Mouse (Mus musculus) hindbrain, embryonic 11.5 days (tissue): ENCODE measurements around the gene Cdkl2. TPM values are rescaled to one million over a fixed set of nuclear protein-coding genes. Genes with fewer than 3 reads are reported as not detected.

Experiments
- ATAC-seq: fragments of 200-750 bp; cut with Nextera tagmentation; 2 replicates; pipeline ENCODE4 v1.8.0; 2017; ENCODE audit warnings: mild to moderate bottlenecking, moderate TSS enrichment, moderate library complexity; ENCODE audit not compliant: low FRiP score
- DNase-seq: peaks from one replicate; pipeline ENCODE4 v3.0.0-alpha.2; 2015; ENCODE audit warnings: low spot score
- H3K27ac ChIP-seq: fragments of 300-500 bp; sonication (generic); 2 replicates; pipeline ENCODE4 v1.5.1; 2014; ENCODE audit warnings: mild to moderate bottlenecking, low read depth, low read length
- H3K27me3 ChIP-seq: fragments of 300-500 bp; sonication (generic); 2 replicates; pipeline ENCODE4 v1.6.1; 2014; ENCODE audit warnings: mild to moderate bottlenecking, low read length, moderate library complexity, mixed read lengths; ENCODE audit not compliant: control insufficient read depth, insufficient read depth
- H3K36me3 ChIP-seq: fragments of 300-500 bp; sonication (generic); 2 replicates; pipeline ENCODE4 v1.6.1; 2014; ENCODE audit warnings: mild to moderate bottlenecking, low read length, moderate library complexity, mixed read lengths; ENCODE audit not compliant: control insufficient read depth, insufficient read depth
- H3K4me1 ChIP-seq: fragments of 300-500 bp; sonication (generic); replicated peaks from 2 replicates; pipeline ENCODE4 v1.6.1; 2014; ENCODE audit warnings: low read length, mixed read lengths; ENCODE audit not compliant: control insufficient read depth, insufficient read depth
- H3K4me2 ChIP-seq: fragments of 300-500 bp; sonication (generic); replicated peaks from 2 replicates; pipeline ENCODE4 v1.6.1; 2014; ENCODE audit warnings: mild to moderate bottlenecking, low read depth, low read length
- H3K4me3 ChIP-seq: fragments of 300-500 bp; sonication (generic); 2 replicates; pipeline ENCODE4 v1.5.1; 2014; ENCODE audit warnings: low read depth, low read length
- H3K9ac ChIP-seq: fragments of 300-500 bp; sonication (generic); 2 replicates; pipeline ENCODE4 v1.6.1; 2014; ENCODE audit warnings: low read depth, low read length
- H3K9me3 ChIP-seq: fragments of 300-500 bp; sonication (generic); 2 replicates; pipeline ENCODE4 v1.6.1; 2016; ENCODE audit warnings: low read length; ENCODE audit not compliant: control insufficient read depth
- WGBS: fragments of 180-500 bp; shearing (Covaris S2); extraction: QIAGEN DNeasy Blood & Tissue Kit; methylation state at CpG from one replicate; pipeline ENCODE4 v1.1.7; 2014; 5-methylcytosine and 5-hydroxymethylcytosine counted together
- polyA plus RNA-seq: library from polyadenylated mRNA; unstranded; fragments of >200 nt; fragmentation: Nextera tagmentation; extraction: Ambion mirVana; gene quantifications from 2 replicates; pipeline ENCODE4 v1.2.1, GENCODE M21; 2014

The Cdkl2 gene
- polyA plus RNA-seq, 1 experiment from 2014 or later = 1.7 TPM

- Histone ChIP-seq H3K4me2 (no peak within 1 kb of the TSS), H3K4me3 (no peak within 1 kb of the TSS), H3K36me3 (no peaks in the 10 kb centered on the region), H3K9me3 (no peaks in the 10 kb centered on the region), H3K9ac (no peak within 1 kb of the TSS), H3K27me3 (no peaks in the 10 kb centered on the region), H3K4me1 (no peaks in the 10 kb centered on the region), H3K27ac (no peak within 1 kb of the TSS)
- ATAC-seq = no peak
- DNase-seq = no peak
- 71% methylated on average over 4 of the region's 4 CpGs for WGBS
Observed at GRCm38 (mm10) chr5:91987236-91987635, 56.4 kb downstream of the Cdkl2 start, which contains the start of gene Odaph. Gene Odaph (plus strand): TSS chr5:91987475.

- no peak overlapping the region for H3K9ac ChIP-seq
- no peak overlapping the region for H3K4me2 ChIP-seq
- DNase-seq = no peak
- no peaks in the 10 kb centered on the region for H3K9me3 ChIP-seq
- H3K36me3 ChIP-seq = no peaks in the 10 kb centered on the region
- whole genome bisulfite sequencing = 70% methylated on average over 2 of the region's 2 CpGs
- no peaks in the 10 kb centered on the region for H3K4me1 ChIP-seq
- H3K27ac ChIP-seq = no peak overlapping the region
- no peak for ATAC-seq
- no peak overlapping the region for H3K4me3 ChIP-seq
- no peaks in the 10 kb centered on the region for H3K27me3 ChIP-seq
Observed at GRCm38 (mm10) chr5:91985721-91986120, 58.0 kb downstream of the Cdkl2 start.

GRCm38 (mm10) chr5:91983490-91983889 lies 60.2 kb downstream of the Cdkl2 start:
- Histone ChIP-seq H3K4me3 (no peak overlapping the region), H3K9ac (no peak overlapping the region), H3K4me1 (no peaks in the 10 kb centered on the region), H3K36me3 (no peaks in the 10 kb centered on the region), H3K27me3 (no peaks in the 10 kb centered on the region), H3K4me2 (no peak overlapping the region), H3K9me3 (no peaks in the 10 kb centered on the region), H3K27ac (no peak overlapping the region)
- DNase-seq = no peak
- no peak for ATAC-seq
- 72% methylated on average over 2 of the region's 2 CpGs for WGBS

- Histone ChIP-seq H3K4me2 (no peak overlapping the region), H3K9ac (no peak overlapping the region), H3K9me3 (no peaks in the 10 kb centered on the region), H3K4me3 (no peak overlapping the region), H3K4me1 (no peaks in the 10 kb centered on the region), H3K27ac (no peak overlapping the region), H3K27me3 (no peaks in the 10 kb centered on the region), H3K36me3 (no peaks in the 10 kb centered on the region)
- DNase-seq (no peak), ATAC-seq (no peak)
- WGBS = 91% methylated on average over 11 of the region's 11 CpGs
Observed at GRCm38 (mm10) chr5:91981176-91981840, 62.4 kb downstream of the Cdkl2 start.

- H3K27me3 ChIP-seq = no peaks in the 10 kb centered on the region
- H3K4me3 ChIP-seq = no peak overlapping the region
- no peak overlapping the region for H3K9ac ChIP-seq
- 83% methylated on average over 2 of the region's 2 CpGs for WGBS
- ATAC-seq (no peak), DNase-seq (no peak)
- H3K36me3 ChIP-seq = no peaks in the 10 kb centered on the region
- no peak overlapping the region for H3K27ac ChIP-seq
- H3K4me2 ChIP-seq = no peak overlapping the region
- H3K4me1 ChIP-seq = no peaks in the 10 kb centered on the region
- H3K9me3 ChIP-seq = no peaks in the 10 kb centered on the region
Observed at GRCm38 (mm10) chr5:91977397-91977770, 66.3 kb downstream of the Cdkl2 start.

GRCm38 (mm10) chr5:91976566-91977396 lies 66.9 kb downstream of the Cdkl2 start:
- 75% methylated on average over 10 of the region's 10 CpGs for WGBS

GRCm38 (mm10) chr5:91975758-91976157 lies 67.9 kb downstream of the Cdkl2 start:
- DNase-seq (no peak), ATAC-seq (no peak)
- no peaks in the 10 kb centered on the region for H3K27me3 ChIP-seq
- no peak overlapping the region for H3K4me2 ChIP-seq
- no peaks in the 10 kb centered on the region for H3K36me3 ChIP-seq
- H3K9ac ChIP-seq = no peak overlapping the region
- H3K9me3 ChIP-seq = no peaks in the 10 kb centered on the region
- 92% methylated on average over 9 of the region's 9 CpGs for WGBS
- no peaks in the 10 kb centered on the region for H3K4me1 ChIP-seq
- H3K4me3 ChIP-seq = no peak overlapping the region
- no peak overlapping the region for H3K27ac ChIP-seq

More at GRCm38 (mm10) chr5:91976566-91977396, 66.9 kb downstream of the Cdkl2 start:
- H3K9me3 ChIP-seq = no peaks in the 10 kb centered on the region
- H3K9ac ChIP-seq = no peak overlapping the region
- H3K36me3 ChIP-seq = no peaks in the 10 kb centered on the region
- H3K4me3 ChIP-seq = no peak overlapping the region
- H3K27ac ChIP-seq = no peak overlapping the region
- ATAC-seq (no peak), DNase-seq (no peak)
- H3K27me3 ChIP-seq = no peaks in the 10 kb centered on the region
- no peaks in the 10 kb centered on the region for H3K4me1 ChIP-seq
- no peak overlapping the region for H3K4me2 ChIP-seq

- ATAC-seq = no peak
- H3K9me3 ChIP-seq = no peaks in the 10 kb centered on the region
- H3K4me3 ChIP-seq = no peak overlapping the region
- no peak overlapping the region for H3K9ac ChIP-seq
- WGBS = 94% methylated on average over 7 of the region's 7 CpGs
- no peak for DNase-seq
- no peak overlapping the region for H3K27ac ChIP-seq
- no peaks in the 10 kb centered on the region for H3K4me1 ChIP-seq
- no peaks in the 10 kb centered on the region for H3K27me3 ChIP-seq
- H3K36me3 ChIP-seq = no peaks in the 10 kb centered on the region
- H3K4me2 ChIP-seq = no peak overlapping the region
Observed at GRCm38 (mm10) chr5:91974002-91974401, 69.7 kb downstream of the Cdkl2 start.

- Histone ChIP-seq H3K4me1 (no peaks in the 10 kb centered on the region), H3K4me3 (no peak overlapping the region), H3K27ac (no peak overlapping the region), H3K9ac (no peak overlapping the region), H3K4me2 (no peak overlapping the region), H3K36me3 (no peaks in the 10 kb centered on the region), H3K27me3 (no peaks in the 10 kb centered on the region), H3K9me3 (no peaks in the 10 kb centered on the region)
- WGBS = 93% methylated on average over 3 of the region's 3 CpGs
- DNase-seq = no peak
- ATAC-seq = no peak
Observed at GRCm38 (mm10) chr5:91972046-91972445, 71.6 kb downstream of the Cdkl2 start.
